Mouse (Mus musculus) cerebellum, postnatal 10 days (tissue): ENCODE measurements around the gene Slc27a3.
"Not testable (repeated sequence)": the region's sequence is repeated elsewhere in the genome, so short reads cannot be mapped to it uniquely, and the experiment has no call there.

Experiments used
- DNase-seq, 2 experiments: peaks; one replicate each; pipeline ENCODE4 v3.0.0; 2021; ENCODE audit warnings: mixed read lengths in 2 of 2

The Slc27a3 gene

GRCm38 (mm10) chr3:90388726-90389510 lies 820 bp downstream of the Slc27a3 start:
- DNase-seq, result peak in 1 of 2 experiments; percentile 78

DNA sequence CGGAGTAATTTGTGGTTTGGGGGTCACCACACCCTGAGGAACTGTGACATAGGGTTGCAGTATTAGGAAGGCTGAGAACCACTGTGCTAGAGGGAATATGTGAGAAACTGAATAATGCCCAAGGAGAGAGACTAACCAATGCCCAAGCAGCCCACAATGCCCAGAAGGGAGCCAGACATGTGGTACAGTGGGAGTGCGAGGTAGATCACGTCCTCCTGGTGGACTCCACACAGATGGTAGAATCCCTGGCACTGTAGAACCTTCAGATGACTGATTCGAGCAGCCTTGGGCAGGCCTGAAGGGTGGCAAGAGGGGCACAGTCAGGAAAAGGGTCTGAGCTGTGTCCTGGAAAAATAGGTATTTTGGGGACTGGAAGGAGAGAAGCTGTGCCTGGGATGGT lies 1.5 kb downstream of the Slc27a3 start:
- DNase-seq, result peak in 1 of 2 experiments; percentile 11

DNA sequence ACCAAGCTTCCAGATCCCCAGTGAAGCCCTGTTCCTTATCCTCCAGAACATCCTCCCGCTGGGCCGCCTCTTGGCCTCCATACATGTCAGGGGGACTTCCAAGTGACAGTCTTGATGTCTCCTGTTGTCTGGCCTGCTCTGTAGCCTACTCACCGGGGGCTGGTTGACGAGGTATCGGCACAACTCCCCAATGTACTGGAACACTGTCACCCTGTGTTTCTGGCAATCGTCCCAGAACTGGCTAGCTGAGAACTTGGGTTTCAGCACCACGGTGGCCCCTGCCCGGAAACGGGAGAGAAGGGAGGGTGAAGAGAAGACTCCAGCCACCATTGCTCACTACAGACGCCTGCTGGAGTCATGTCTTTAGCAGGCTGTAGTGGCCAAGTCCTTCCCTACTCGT lies 2.3 kb downstream of the Slc27a3 start:
- peak; percentile 55 to 64 for DNase-seq

DNA sequence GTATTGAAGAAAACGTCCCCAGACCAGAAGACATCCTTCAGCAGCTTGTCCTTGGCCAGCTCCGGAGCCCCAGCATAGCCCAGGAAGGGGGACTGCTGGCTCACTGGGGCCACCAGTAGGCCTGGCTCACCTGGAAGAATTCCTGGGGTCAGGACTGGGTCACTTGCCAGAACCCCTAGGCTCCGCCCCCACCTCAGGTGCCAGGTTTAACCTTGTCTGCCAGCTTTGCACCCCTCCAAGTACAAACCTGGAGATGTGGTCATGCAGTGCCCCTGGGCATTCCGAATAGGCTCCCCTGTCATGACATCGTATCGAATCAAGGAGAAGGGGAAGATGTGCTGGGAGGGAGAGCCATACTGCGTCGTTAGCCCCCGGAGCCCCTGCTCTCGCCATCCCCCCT lies 2.9 kb downstream of the Slc27a3 start:
- DNase-seq, result peak in 1 of 2 experiments; percentile 32

DNA sequence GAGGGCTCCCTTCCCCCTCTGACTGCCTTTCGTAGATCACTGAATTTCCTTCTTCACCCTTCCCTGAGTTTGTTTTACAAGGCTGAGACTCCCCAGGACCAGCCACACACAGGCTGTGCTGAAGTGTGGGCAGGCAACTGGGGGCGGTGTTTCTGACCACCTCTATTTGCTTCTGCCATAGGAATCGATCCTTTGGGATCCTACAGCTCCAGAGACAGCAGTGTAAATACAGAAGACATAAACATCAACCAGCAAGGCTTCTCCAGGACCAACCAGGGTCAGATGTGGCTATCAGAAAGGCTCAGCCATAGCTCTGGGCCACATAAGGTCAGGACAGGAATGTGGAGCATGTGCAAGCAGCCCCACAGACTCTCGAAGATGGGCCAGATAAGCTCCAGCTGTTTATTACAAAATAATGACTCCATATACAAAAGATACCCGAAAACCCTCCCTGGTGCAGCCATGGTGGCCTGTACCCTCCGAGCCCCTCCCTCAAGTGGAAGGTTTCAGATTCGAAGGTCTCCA lies 4.8 kb downstream of the Slc27a3 start:
- no peak for DNase-seq

- peak; percentile 58 to 63 for DNase-seq
Measured at GRCm38 (mm10) chr3:90383690-90384089, 6.0 kb downstream of the Slc27a3 start.

- DNase-seq, result no peak
Measured at GRCm38 (mm10) chr3:90381727-90382126, 8.0 kb downstream of the Slc27a3 start.

DNA sequence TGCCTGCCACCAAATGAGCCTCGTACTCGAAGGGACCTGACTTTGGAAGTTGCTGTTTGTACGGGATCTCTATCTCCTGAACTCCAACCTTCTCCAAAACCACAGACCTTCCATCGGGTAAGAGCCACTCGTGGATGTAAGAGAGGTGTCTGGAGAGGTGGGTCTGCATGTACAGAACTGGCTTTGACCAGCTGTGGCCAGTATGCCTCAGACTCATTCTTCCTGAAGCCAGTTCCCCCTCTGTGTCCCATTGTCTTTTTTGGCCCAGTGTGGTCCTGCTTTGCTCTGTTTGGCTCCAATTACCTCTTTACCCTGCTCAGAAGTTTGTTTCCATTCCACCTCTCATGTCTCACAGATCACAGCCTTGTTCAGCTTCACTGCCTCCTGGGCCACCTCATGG lies 11.2 kb downstream of the Slc27a3 start:
- DNase-seq, result no peak

DNA sequence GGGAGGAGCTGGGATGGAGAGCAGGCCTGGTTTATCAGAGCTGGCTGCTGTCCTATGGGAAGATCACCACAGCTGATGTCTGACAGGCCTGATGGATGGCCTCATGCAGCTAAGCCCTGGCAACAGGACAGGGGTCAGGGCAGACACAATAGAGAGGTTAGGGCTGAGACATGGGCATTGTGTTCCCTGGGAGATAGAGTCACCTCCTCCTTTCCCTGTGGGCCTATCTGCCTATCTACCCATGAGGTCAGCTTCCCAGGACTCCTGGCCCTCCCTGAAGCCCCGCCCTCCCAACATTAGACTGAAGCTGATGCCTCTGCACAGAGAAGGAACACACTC lies 13.5 kb downstream of the Slc27a3 start:
- no peak for DNase-seq

DNA sequence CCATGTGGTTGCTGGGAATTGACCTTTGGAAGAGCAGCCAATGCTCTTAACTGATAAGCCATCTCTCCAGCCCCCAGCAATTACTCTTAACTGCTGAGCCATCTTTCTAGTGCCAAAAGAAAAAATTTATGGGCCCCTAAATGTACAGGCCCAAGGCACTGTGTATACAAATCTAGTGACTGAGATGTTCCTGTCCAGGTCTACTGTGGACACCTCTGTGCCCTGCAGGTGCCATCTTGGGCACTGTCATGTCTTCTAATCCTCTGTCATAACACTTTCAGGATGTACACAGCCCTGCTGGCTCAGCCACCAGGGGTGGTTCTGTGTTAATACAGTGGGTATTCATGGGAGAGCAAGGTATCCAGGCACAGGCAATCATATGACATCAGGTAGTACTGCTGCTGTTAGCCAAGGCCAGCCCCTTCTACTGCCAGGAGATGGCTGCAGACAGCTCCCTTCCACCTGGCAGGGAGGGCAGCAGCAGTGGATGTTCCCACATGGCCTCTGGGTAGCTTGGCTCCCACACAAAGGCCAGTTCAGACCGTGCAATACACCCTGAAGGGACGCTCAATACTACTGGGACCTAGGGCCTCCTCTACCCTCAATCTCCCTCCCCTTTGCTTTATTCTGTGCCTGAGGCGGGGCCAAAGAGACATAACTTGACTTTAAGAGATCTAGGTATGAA lies 14.0 kb downstream of the Slc27a3 start:
- no peak for DNase-seq

DNA sequence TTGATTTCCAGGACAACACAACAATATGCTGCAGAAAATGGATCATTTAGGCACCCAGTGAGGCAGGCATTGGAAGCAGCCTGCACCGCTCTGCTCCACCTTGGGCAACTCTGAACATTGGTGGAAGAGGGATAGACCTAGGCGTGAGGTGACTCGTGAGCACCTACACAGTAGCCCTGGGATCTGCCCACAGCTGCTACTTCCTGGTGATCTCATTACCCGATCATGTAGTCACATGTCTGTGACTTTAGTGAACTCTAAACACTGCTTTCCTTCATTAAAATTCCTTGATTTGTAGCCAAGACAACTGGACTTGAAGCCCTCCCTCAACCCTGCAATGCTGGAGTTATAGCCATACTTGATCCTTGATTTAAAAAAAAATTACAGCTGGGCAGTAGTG lies 15.4 kb downstream of the Slc27a3 start:
- DNase-seq, result no peak

- peak; percentile 93 to 96 for DNase-seq
Measured at GRCm38 (mm10) chr3:90373432-90374028, 16.2 kb downstream of the Slc27a3 start.

GRCm38 (mm10) chr3:90372817-90373216 lies 16.9 kb downstream of the Slc27a3 start:
- peak in 1 of 2 experiments; percentile 24 for DNase-seq

- peak in 1 of 2 experiments; percentile 23 for DNase-seq
Measured at GRCm38 (mm10) chr3:90371857-90372256, 17.9 kb downstream of the Slc27a3 start.

GRCm38 (mm10) chr3:90369041-90369440 lies 20.7 kb downstream of the Slc27a3 start:
- DNase-seq, result no peak

- DNase-seq, result no peak
Measured at GRCm38 (mm10) chr3:90367001-90367632, 22.6 kb downstream of the Slc27a3 start.

DNA sequence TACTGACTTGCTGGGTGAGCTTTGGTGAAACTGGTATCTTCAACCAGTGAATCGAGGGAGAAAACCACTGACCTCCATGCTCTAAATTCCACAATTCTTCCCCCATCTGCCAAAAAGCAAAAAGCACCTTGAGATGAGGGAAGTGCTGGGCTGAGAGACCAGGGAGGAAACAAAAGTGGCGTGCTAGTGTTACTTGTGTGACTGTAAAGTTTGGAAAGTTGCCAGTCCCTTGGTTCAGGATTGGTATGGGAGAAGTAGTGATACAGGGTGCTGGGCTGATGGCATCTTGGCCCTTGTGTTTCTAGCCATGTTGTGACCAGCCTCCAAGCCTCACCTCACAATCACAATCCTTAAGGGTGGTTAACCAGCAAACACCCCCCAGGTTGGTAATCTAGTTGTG lies 27.4 kb downstream of the Slc27a3 start:
- no peak for DNase-seq

GRCm38 (mm10) chr3:90361476-90361875 lies 28.3 kb downstream of the Slc27a3 start:
- DNase-seq, result no peak

DNA sequence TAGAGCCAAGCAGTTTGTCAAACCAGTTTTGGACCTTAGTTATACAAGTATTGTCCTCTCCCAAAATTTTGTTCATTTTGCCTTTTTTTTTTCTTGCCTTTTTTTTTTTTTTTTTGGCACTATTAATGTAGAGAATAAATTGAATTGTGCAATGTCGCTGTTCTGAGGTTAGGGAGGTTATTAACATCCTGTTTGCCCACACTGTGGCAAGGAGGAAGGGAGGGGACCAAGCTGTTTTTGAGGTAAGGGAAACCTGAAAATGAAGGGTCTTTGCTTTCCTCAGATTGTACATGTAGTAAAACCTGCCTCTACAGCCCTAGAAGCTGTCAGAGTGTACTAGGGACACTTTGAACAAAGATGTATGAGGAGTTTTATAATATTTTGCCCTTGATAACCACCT lies 30.5 kb downstream of the Slc27a3 start:
- DNase-seq, result no peak

- DNase-seq, result no peak
Measured at GRCm38 (mm10) chr3:90357959-90358358, 31.8 kb downstream of the Slc27a3 start.

DNA sequence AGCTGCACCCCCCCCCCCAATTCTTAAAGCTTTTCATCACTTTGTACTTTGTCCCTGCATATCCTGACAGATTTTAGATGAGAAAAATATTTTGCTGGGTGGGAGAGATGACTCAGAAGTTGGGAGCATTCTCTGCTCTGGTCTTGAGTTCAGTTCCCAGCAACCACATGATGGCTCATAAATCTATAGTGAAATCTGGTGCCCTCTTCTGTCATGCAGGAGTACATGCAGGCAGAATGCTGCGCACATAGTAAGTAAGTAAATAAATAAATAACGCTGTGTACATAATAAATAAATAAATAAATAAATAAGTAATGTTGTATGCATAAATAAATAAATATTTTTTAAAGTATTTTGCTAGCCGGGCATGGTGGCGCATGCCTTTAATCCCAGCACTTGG lies 41.9 kb downstream of the Slc27a3 start:
- DNase-seq, result no peak

DNA sequence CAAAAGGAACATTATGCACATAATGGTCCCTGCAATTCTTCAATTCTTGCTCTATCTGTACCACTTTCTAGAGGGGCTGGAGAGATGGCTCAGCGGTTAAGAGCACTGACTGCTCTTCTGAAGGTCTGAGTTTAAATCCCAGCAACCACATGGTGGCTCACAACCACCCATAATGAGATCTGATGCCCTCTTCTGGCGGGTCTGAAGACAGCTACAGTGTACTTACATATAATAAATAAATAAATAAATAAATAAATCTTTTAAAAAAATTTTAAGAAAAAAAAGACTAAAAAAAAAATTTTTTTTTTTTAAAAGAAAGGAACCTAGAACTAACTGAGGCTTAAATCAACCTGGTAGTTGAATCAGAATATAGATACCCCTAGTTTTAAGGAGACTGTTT lies 46.9 kb downstream of the Slc27a3 start:
- not testable (repeated sequence) for DNase-seq

- no peak for DNase-seq
Measured at GRCm38 (mm10) chr3:90340177-90340576, 49.6 kb downstream of the Slc27a3 start.
